Mouse (Mus musculus): ENCODE measurements around the gene Dnajc6. TPM values are rescaled to one million over a fixed set of nuclear protein-coding genes. Genes with fewer than 3 reads are reported as not detected.

The Dnajc6 gene
- polyA plus RNA-seq, 1 experiment from 2014 or later: 1.9 TPM

DNA sequence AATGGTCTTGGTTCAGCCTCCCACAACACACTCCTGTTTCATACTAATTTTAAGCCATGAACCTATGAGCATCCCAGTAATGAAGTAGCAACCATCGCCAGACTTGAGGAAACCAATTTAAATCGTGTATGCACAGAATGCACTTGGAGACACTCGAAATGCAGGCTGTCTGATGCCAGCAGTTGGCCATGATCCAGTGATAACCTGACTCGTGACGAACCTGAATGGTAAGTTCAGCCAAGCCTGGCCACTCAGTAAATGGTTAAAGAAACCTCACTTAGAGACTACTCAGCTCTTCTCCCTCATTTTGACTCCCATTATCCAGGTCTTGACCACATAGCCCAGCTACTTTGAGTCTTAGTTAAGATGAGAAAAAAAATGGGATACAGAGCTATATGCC lies 27.2 kb upstream of the Dnajc6 start:
- no peak overlapping the region for H3K4me3 ChIP-seq (replicated peaks)
- 91% methylated on average over 5 of the region's 5 CpGs for WGBS
- H3K27me3 ChIP-seq (replicated peaks): no peaks in the 10 kb centered on the region
- H3K36me3 ChIP-seq: no peaks in the 10 kb centered on the region
- no peak overlapping the region for H3K27ac ChIP-seq
- no peak overlapping the region for H3K4me2 ChIP-seq (replicated peaks)
- no peaks in the 10 kb centered on the region for H3K9me3 ChIP-seq
- no peak for ATAC-seq
- no peaks in the 10 kb centered on the region for H3K4me1 ChIP-seq (replicated peaks)
- H3K9ac ChIP-seq: no peak overlapping the region

DNA sequence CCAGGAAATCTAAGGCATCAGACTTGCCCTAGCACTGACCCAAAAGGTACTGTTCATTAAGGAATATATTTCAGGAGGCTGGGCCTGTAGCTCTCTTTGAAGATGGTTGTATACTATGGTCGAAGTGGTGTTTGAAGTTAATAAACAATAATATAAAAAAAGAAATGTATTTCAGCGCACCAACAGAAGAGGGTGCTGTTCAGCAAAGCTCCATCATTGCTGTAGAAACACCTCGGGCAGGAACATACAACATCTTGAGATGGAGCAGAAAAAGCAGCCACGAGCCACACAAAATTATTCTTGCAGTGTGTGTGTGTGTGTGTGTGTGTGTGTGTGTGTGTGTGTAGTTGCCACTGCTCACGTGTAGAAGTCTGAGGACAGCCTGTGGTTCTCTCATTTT lies 25.9 kb upstream of the Dnajc6 start:
- no peak overlapping the region for H3K4me3 ChIP-seq (replicated peaks)
- no peak overlapping the region for H3K4me2 ChIP-seq (replicated peaks)
- ATAC-seq: no peak
- no peaks in the 10 kb centered on the region for H3K4me1 ChIP-seq (replicated peaks)
- no peak overlapping the region for H3K27ac ChIP-seq
- H3K9ac ChIP-seq: no peak overlapping the region
- 60% methylated on average over 5 of the region's 5 CpGs for WGBS
- H3K27me3 ChIP-seq (replicated peaks): no peaks in the 10 kb centered on the region
- H3K36me3 ChIP-seq: no peaks in the 10 kb centered on the region
- H3K9me3 ChIP-seq: no peaks in the 10 kb centered on the region

DNA sequence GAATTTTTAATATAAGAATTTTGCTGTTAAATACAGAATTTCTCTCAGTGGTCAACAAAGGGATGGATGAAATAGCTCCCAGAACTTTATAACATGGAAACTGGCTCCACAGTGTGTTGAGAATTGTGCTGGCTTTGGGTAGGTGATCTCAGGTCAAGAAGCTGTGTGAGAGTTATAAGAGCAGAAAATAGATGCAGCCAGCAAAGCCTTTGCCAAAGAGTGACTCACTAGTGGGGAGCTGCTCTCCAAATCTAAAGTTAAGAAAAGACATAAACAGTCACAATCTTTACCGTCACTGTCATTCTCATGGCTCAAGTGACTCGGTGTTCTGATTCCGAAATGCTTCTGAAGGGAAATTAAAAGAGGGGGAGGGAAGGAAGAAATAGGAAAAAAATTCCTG lies 23.7 kb upstream of the Dnajc6 start:
- Histone ChIP-seq H3K36me3 (no peaks in the 10 kb centered on the region), H3K4me3 (replicated peaks) (no peak overlapping the region), H3K27me3 (replicated peaks) (no peaks in the 10 kb centered on the region), H3K9ac (no peak overlapping the region), H3K27ac (no peak overlapping the region), H3K9me3 (no peaks in the 10 kb centered on the region), H3K4me2 (replicated peaks) (no peak overlapping the region), H3K4me1 (replicated peaks) (no peaks in the 10 kb centered on the region)
- WGBS: 84% methylated on average over 3 of the region's 3 CpGs
- ATAC-seq: no peak

DNA sequence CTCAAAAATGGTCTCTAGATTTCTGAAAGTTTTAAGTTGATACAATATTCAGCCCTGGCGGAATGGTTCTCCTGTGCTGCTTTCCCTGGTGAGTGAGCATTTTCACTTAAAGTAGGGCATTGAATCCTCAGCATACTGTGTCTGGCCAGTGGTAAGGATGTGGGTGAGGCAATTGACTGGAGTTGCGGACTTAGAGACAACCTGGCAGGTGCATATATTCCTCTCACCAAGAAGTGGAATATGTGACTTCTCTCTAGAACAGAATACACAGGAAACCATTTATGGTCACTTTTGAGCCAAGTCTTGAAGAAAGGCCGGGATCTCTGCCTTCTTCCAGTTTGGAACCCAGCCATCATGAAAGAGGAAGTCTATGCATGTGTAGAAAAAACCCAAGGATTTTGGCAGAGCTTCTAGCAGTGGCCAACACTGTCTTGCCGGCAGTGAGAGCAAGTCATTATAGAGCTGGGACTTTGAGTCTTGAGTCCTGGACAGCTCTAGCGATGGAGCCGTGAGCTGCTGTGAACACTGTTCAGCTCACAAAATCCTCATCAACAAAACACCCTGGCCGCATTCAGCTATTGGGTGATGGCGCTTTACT lies 6.0 kb upstream of the Dnajc6 start:
- 80% methylated on average over 8 of the region's 8 CpGs for WGBS
- Histone ChIP-seq H3K4me2 (replicated peaks) (no peak overlapping the region), H3K4me3 (replicated peaks) (no peak overlapping the region), H3K27me3 (replicated peaks) (no peaks in the 10 kb centered on the region), H3K4me1 (replicated peaks) (no peaks in the 10 kb centered on the region), H3K36me3 (no peaks in the 10 kb centered on the region), H3K27ac (no peak overlapping the region), H3K9ac (no peak overlapping the region), H3K9me3 (no peaks in the 10 kb centered on the region)
- no peak for ATAC-seq

DNA sequence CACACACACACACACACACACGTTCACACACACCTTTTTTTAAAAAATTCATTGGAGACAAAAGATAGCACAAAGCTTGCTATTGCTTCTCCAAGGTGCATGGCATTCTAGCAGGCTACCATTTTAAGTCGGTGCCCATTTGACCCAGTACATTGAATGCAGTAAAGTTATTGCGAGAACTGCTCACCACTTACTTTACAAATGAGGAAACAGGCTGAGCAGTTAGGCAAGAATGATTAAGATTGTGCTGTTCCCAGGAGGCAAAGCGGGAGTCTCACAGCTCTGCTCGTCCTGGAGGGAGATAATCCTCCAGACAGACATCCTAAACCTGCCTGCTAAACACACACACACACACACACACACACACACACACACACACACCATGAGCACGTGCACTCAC lies 4.7 kb upstream of the Dnajc6 start:
- peaks cover 6% of the 10 kb centered on the region for H3K27me3 ChIP-seq (replicated peaks)
- H3K9ac ChIP-seq: no peak overlapping the region
- 71% methylated on average over 6 of the region's 6 CpGs for WGBS
- H3K4me2 ChIP-seq (replicated peaks): no peak overlapping the region
- H3K9me3 ChIP-seq: no peaks in the 10 kb centered on the region
- no peak overlapping the region for H3K27ac ChIP-seq
- ATAC-seq: no peak
- peaks cover 5% of the 10 kb centered on the region for H3K4me1 ChIP-seq (replicated peaks)
- no peaks in the 10 kb centered on the region for H3K36me3 ChIP-seq
- H3K4me3 ChIP-seq (replicated peaks): no peak overlapping the region

DNA sequence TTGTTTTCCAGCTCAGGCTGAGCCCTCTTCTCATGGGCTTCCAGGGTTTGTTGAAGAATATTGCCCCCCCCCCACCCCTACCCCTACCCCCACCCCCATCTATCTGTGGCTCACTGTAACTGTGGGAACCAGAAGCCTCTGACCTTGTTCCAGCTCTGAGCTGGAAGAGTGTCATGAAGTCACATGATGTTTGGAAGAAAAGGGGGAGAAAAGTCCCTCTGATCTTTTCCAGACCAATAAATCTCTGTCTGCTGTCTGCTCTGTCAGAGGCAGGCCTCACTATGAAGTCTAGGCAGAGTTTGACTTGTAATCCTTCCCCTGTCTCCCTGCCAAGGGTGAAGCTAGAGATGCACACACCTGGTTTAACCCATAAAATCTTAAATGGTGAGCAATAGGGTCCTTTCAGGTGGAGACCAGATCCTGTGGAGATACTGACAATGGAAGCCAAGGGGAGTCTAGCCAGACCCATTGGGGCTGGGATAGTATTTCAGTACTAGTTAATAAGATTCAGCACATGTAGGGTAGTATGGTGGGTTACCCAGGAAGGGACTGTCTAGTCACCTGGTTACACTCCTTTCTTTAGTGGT lies 2.7 kb upstream of the Dnajc6 start:
- ATAC-seq: no peak
- Histone ChIP-seq H3K4me3 (replicated peaks) (no peak overlapping the region), H3K36me3 (no peaks in the 10 kb centered on the region), H3K9ac (no peak overlapping the region), H3K4me1 (replicated peaks) (peaks cover 9% of the 10 kb centered on the region), H3K27ac (no peak overlapping the region), H3K4me2 (replicated peaks) (no peak overlapping the region), H3K27me3 (replicated peaks) (peaks cover 15% of the 10 kb centered on the region), H3K9me3 (no peaks in the 10 kb centered on the region)

DNA sequence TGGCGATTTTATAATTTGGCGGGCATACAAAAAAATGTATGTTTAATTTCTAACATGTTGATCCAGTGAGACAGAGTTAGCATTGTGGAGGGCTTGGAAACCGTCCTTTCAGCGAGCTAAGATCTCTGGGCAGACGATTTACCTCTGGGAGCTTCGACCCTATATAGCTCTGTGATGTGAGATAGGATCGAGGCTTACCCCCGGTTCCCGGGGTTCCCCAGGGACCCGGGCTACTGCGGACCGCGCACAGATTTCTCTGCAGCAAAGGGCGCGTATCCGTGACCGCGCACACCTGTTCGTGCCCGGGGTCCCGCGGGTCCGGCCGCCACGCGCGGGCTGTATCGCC lies 287 bp upstream of the Dnajc6 start:
- peak overlapping the region; percentile 39; the same call in 1 of the 2 replicates for H3K9ac ChIP-seq
- H3K4me1 ChIP-seq (replicated peaks): peaks cover 9% of the 10 kb centered on the region
- H3K27me3 ChIP-seq (replicated peaks): peaks cover 18% of the 10 kb centered on the region
- peak; percentile 34; the same call in 1 of the 2 replicates for ATAC-seq
- WGBS: 2% methylated on average over 28 of the region's 28 CpGs
- peak overlapping the region; percentile 56 for H3K4me3 ChIP-seq (replicated peaks)
- H3K9me3 ChIP-seq: no peaks in the 10 kb centered on the region
- H3K27ac ChIP-seq: no peak overlapping the region
- H3K4me2 ChIP-seq (replicated peaks): peak overlapping the region; percentile 98
- H3K36me3 ChIP-seq: no peaks in the 10 kb centered on the region

DNA sequence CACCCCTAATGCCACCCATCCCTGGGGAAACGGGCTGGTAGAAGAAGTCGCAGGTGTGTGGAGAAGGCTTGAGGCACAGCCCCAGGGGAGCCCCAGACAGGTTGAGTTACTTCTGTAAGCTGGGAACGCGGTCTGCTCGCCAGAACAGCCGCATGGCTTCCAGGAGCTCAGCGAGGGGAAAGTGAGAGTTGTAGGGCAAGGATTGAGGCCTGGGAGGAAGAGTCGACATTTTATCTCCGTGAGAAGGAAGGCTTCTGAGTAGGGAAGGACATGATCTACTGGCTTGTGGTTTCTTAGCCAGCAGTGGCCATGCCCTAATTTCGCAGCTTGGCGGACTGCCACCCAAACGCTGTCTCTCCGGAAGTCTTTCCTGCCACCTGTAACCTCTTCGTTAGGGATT lies 888 bp downstream of the Dnajc6 start:
- Histone ChIP-seq H3K36me3 (no peaks in the 10 kb centered on the region), H3K9me3 (no peaks in the 10 kb centered on the region), H3K9ac (no peak overlapping the region), H3K27ac (no peak overlapping the region), H3K4me3 (replicated peaks) (peak overlapping the region; percentile 56), H3K4me2 (replicated peaks) (peak overlapping the region; percentile 98), H3K27me3 (replicated peaks) (peaks cover 18% of the 10 kb centered on the region), H3K4me1 (replicated peaks) (peaks cover 9% of the 10 kb centered on the region)
- ATAC-seq: 0 out of 2 replicates have a peak, but pooled peaks have one; percentile 20
- WGBS: 4% methylated on average over 14 of the region's 14 CpGs

DNA sequence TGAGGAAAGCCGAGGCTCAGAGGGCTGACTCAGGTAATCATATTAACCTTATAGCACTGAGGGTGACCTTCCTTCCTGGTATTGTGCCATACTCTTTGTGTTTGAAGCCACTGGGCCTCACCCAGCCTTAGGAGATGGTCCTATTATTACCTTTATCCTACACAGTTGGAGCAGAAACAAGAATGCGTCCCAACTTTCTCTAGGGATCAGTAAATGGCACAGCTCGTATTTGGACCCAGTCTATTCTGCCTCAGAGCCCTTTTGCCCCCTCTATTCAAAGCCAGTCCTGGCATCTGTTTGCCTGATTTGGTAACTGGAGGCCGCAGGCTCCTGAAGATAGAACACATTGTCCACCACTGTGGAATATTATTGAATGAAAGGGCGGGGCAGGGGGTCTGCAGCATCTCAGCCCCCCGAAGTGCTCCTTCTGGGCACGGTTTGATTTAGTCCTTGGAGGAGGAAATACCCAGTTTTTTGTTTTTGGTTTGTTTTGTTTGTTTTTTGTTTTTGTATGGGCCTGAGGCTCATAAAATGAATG lies 8.1 kb downstream of the Dnajc6 start:
- Histone ChIP-seq H3K9me3 (no peaks in the 10 kb centered on the region), H3K27me3 (replicated peaks) (peaks cover 6% of the 10 kb centered on the region; the same call in 1 of the 2 replicates), H3K27ac (no peak overlapping the region), H3K36me3 (no peaks in the 10 kb centered on the region), H3K4me3 (replicated peaks) (no peak overlapping the region), H3K4me1 (replicated peaks) (peaks cover 12% of the 10 kb centered on the region; the same call in 1 of the 2 replicates), H3K9ac (no peak overlapping the region), H3K4me2 (replicated peaks) (no peak overlapping the region)
- no peak for ATAC-seq
- 78% methylated on average over 7 of the region's 7 CpGs for WGBS

DNA sequence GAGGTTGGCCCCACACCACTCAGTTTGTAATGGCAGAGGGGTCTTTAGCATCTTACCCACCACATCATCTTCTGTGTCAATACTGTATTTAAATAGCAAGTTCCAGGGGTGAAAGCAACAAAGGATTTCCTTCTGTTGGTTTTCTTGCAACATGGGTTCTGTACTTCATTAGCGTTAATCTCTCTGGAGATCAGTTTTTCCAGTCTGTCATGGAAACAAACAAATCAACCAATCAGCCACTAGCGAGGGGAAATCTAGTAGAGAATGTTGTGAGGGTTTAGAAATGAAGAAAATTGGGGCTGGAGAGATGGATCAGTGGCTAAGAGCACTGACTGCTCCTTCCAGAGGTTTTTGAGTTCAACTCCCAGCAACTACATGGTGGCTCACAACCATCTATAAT lies 9.5 kb downstream of the Dnajc6 start:
- Histone ChIP-seq H3K27ac (no peak overlapping the region), H3K4me3 (replicated peaks) (no peak overlapping the region), H3K9me3 (no peaks in the 10 kb centered on the region), H3K36me3 (no peaks in the 10 kb centered on the region), H3K4me2 (replicated peaks) (no peak overlapping the region), H3K27me3 (replicated peaks) (peaks cover 6% of the 10 kb centered on the region; the same call in 1 of the 2 replicates), H3K9ac (no peak overlapping the region), H3K4me1 (replicated peaks) (peaks cover 12% of the 10 kb centered on the region; the same call in 1 of the 2 replicates)
- no peak for ATAC-seq
- 71% methylated on average over 2 of the region's 2 CpGs for WGBS

DNA sequence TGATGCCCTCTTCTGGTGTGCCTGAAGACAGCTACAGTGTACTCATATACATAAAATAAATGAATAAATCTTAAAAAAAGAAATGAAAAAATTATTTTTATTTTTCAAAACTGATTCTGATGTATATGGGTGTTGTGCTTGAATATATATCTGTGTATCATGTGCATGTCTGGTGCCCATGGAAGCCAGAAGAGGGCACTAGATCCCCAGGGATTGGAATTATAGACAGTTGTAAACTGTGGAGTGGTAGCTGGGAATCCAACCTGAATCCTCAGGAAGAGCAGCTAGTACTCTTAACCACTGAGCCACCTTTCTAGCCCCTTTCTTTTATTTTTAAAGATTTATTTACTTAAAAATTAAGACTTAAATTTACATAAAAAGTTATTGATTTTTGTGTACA lies 9.9 kb downstream of the Dnajc6 start:
- Histone ChIP-seq H3K4me3 (replicated peaks) (no peak overlapping the region), H3K27ac (no peak overlapping the region), H3K9ac (no peak overlapping the region), H3K4me2 (replicated peaks) (no peak overlapping the region), H3K9me3 (no peaks in the 10 kb centered on the region), H3K36me3 (no peaks in the 10 kb centered on the region), H3K4me1 (replicated peaks) (peaks cover 12% of the 10 kb centered on the region; the same call in 1 of the 2 replicates), H3K27me3 (replicated peaks) (peaks cover 6% of the 10 kb centered on the region; the same call in 1 of the 2 replicates)
- ATAC-seq: no peak

DNA sequence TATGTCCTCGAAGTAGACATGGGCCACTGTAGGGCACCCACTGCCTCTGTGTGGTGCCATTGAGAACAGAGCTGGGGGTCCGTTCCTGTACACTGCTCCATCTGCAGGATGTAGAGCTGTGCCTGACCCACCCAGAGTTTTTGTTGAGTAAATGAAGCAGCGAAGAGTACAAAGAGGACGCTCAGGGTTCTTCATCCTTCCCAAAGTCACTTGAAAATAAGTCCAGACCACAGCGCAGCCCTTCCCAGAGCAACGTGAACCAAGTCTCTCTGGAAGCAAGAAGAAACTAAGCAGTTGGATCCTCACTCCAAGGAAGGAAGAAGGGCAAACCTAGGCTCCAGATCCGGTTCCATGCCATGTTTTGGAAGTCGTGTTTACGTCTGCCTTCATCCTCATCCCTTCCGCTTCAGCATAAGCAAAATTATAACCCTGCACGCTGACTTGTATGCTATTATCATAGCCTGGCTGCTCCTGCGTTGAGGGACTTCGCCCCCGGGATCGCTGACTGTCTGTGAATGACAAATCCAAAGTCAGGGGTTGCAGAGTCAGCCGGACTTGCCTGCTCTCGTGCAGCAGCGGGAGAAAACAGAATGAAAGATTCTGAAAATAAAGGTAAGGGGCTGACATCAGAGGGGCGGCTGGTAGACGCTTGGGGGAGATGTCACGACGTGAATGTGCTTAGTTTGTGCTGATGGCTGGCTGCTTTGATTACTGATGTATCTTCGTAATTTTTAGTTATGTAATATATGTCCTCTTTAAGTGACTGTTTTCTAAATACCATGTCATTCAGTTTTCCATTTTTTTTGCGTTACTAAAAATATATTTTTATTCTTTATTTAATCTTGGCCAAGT lies 11.3 kb downstream of the Dnajc6 start:
- 10% methylated on average over 24 of the region's 24 CpGs for WGBS
- Histone ChIP-seq H3K4me3 (replicated peaks) (peak overlapping the region; percentile 37), H3K27ac (no peak overlapping the region), H3K9ac (no peak overlapping the region), H3K9me3 (no peaks in the 10 kb centered on the region), H3K4me1 (replicated peaks) (peaks cover 12% of the 10 kb centered on the region; the same call in 1 of the 2 replicates), H3K27me3 (replicated peaks) (peaks cover 6% of the 10 kb centered on the region; the same call in 1 of the 2 replicates), H3K36me3 (no peaks in the 10 kb centered on the region), H3K4me2 (replicated peaks) (peak overlapping the region; percentile 70)
- peak; percentile 57 for ATAC-seq
